Mouse (Mus musculus): ENCODE data around the gene Syt8. TPM values are rescaled to one million over a fixed set of nuclear protein-coding genes. Genes with fewer than 3 reads are reported as not detected.
A peak's percentile ranks its signal among the peaks of the same experiment; 100 is the strongest.
"Not testable (repeated sequence)": the region's sequence is repeated elsewhere in the genome, so short reads cannot be mapped to it uniquely, and the experiment has no call there.

The Syt8 gene
- polyA plus RNA-seq, 1 experiment from 2014 or later: 0.35 TPM

DNA sequence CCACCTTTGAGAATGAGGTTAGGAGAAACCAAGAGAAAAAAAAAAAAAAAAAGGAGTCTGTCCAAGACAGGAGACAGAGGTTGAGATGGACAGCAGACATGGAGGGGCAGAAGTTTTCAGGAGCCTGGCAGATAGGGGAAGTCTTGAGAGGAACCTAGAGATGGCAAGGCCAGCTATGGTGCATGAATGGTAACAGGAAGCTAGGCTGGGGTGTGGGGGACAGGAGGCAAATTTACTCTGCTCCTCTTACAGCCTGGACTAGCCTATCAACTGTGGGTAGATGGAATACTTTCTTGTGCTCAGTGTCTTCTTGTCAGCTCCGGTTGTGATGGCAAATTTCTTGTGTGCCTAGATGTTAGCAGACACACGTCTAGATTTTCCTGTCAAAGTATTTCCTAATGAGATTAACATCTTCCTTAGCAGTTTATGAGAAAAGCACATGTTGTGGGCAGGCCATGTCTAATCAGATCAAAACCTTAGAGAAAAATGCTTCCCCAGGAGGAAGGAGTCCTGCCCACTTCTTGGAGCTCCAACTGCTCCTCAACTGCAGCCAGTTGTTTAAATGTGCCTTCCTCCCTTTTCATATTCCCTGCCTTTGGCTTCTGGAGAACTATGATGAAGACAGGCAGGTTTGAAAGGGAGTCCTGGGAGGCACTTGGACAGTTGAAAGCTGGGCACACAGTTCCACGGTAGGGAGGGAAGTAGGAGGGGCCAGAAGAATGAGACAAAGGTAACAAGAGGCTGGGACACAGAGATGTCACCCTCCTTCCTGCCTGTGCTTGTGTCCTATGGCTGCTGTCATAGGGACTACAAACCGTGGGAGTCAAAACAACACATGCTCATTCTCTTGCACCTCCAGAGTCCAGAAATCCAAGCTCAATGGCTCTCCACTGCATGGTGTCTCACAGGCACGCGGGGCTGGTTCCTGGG, 40.1 kb upstream of the Syt8 start:
- 69% methylated on average over 6 of the region's 6 CpGs for WGBS
- H3K9me3 ChIP-seq: no peaks in the 10 kb centered on the region
- ATAC-seq (ENCODE audit: insufficient number of reproducible peaks, insufficient read depth, low FRiP score, low TSS enrichment): no peak

DNA sequence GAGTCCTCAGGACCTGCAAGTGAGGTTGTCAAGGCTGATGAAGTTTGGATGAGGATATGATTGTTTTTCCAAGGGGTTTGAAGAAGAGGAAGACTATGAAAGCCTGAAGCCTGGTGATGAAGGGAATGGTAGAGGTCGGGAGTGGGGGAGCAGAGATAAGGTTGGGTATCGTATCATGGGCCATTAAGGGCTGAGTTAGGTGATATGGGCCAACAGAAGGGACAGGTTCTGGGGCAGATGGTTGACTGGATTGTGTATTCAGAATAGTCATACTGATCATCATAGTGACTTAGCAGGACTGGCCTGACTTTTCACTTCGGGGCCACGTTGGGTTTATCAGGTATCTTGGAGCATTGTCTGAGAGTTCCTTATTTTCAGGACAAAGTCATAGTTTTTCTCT, 39.2 kb upstream of the Syt8 start:
- 86% methylated on average over 4 of the region's 4 CpGs for WGBS
- Histone ChIP-seq H3K9ac (no peak overlapping the region), H3K9me3 (no peaks in the 10 kb centered on the region), H3K36me3 (no peaks in the 10 kb centered on the region), H3K4me3 (no peak overlapping the region), H3K27me3 (no peaks in the 10 kb centered on the region), H3K27ac (no peak overlapping the region), H3K4me1 (peaks cover 3% of the 10 kb centered on the region; the same call in 1 of the 2 replicates), H3K4me2 (replicated peaks) (no peak overlapping the region)
- no peak for ATAC-seq (ENCODE audit: insufficient number of reproducible peaks, insufficient read depth, low FRiP score, low TSS enrichment)

More for the DNA sequence above, 40.1 kb upstream of the Syt8 start:
- no peak overlapping the region for H3K9ac ChIP-seq
- H3K4me1 ChIP-seq: no peaks in the 10 kb centered on the region
- H3K27me3 ChIP-seq: no peaks in the 10 kb centered on the region
- H3K27ac ChIP-seq: no peak overlapping the region
- H3K4me2 ChIP-seq (replicated peaks): no peak overlapping the region
- no peaks in the 10 kb centered on the region for H3K36me3 ChIP-seq
- no peak overlapping the region for H3K4me3 ChIP-seq

DNA sequence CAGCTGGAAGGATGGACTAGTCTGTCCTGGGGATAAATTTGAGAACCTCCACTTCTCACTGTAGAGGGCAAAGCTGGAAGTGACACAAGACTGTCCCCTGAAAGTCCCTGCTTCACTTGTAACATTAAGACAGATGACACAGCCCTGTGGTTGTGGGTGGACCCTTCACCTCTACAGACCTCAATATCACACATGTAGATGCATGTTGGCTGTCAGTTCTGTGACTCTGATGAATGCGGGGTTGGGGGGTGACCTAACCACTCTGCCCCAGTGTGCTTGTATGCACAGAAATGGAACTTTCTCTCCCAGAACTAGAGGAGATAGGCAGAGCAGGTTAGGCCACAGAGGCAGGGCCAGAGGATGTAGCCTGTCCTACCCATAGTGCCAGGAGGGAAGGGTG, 38.0 kb upstream of the Syt8 start:
- Histone ChIP-seq H3K36me3 (no peaks in the 10 kb centered on the region), H3K4me2 (replicated peaks) (no peak overlapping the region), H3K9me3 (no peaks in the 10 kb centered on the region), H3K9ac (no peak overlapping the region), H3K27me3 (no peaks in the 10 kb centered on the region), H3K27ac (no peak overlapping the region), H3K4me3 (no peak overlapping the region), H3K4me1 (peaks cover 11% of the 10 kb centered on the region)
- WGBS: 86% methylated on average over 1 of the region's 1 CpGs
- no peak for ATAC-seq (ENCODE audit: insufficient number of reproducible peaks, insufficient read depth, low FRiP score, low TSS enrichment)

DNA sequence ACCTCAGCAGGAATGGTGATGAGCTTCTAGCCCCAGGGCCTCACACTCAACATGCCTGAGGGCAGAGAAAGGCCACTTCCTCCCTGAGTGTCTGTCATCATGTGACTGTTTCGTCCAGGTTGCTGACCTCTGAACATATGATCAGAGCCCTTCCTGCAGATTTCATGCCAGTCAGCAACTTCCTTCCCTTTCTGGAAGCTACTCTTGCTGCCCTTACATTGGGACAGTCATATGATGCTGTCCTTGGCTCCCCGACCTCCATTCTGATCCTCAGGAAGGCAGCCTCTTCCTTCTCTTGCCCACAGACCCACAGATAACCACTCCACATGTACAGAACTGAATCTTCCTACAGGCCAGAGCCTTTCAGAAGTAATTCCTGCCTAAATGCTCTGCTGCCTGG, 36.6 kb upstream of the Syt8 start:
- H3K4me2 ChIP-seq (replicated peaks): no peak overlapping the region
- H3K27ac ChIP-seq: no peak overlapping the region
- WGBS: 36% methylated on average over 2 of the region's 2 CpGs
- H3K4me1 ChIP-seq: peaks cover 11% of the 10 kb centered on the region
- H3K36me3 ChIP-seq: no peaks in the 10 kb centered on the region
- H3K9me3 ChIP-seq: no peaks in the 10 kb centered on the region
- H3K9ac ChIP-seq: no peak overlapping the region
- no peak for ATAC-seq (ENCODE audit: insufficient number of reproducible peaks, insufficient read depth, low FRiP score, low TSS enrichment)
- no peaks in the 10 kb centered on the region for H3K27me3 ChIP-seq
- H3K4me3 ChIP-seq: no peak overlapping the region

DNA sequence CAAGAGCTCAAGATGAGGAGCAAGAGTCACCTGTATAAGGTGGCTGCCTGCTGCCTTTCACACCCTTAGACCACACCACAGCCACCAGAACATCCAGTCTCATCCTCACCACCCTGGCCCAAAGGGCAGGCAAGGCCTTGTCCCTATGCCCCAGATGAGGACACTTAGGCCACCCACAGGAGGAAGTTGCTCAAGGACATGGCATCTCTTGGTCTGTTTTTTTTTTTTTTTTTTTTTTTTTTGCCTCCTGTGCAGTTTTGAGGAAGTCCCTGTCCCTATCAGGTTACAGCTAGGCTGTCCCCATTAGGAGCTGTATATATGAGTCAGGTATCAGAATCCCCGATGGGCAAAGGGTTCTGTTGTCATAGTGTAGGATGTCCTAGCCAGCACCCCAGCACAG, 35.4 kb upstream of the Syt8 start:
- Histone ChIP-seq H3K4me3 (no peak overlapping the region), H3K27me3 (no peaks in the 10 kb centered on the region), H3K4me2 (replicated peaks) (no peak overlapping the region), H3K36me3 (no peaks in the 10 kb centered on the region), H3K4me1 (peaks cover 11% of the 10 kb centered on the region), H3K27ac (no peak overlapping the region), H3K9me3 (no peaks in the 10 kb centered on the region), H3K9ac (no peak overlapping the region)
- ATAC-seq (ENCODE audit: insufficient number of reproducible peaks, insufficient read depth, low FRiP score, low TSS enrichment): no peak
- 71% methylated on average over 1 of the region's 1 CpGs for WGBS

DNA sequence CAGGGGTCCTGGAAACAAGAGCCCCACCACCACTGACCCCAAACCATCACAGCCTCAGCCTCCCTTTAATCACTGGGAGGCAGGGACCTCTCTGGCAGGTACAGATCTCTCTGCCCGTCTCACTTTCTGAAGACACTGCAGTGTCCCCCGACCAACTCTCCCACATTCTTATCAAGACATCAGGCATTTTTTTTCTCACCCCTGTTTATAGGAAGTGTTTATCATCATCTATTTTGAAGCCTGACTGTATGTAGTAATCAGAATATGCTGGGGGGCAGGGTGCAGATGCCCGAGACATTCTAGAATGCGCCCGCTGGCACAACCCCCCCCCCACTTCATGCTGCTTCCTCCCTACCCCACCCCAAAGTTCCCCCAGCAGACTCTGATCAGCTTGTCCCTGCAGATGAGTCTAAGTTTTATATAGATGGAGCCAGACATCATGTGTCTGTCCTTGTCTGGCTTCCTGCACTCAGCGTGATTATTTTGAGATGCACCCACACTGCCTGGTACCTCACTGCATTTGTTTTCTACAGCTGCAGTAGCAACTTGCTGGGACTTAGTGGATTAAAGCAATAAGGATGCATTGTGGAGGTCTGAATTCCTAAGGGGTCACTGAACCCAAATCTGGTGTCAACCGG, 34.4 kb upstream of the Syt8 start:
- Histone ChIP-seq H3K9me3 (no peaks in the 10 kb centered on the region), H3K27ac (0 out of 2 replicates have a peak overlapping the region, but pooled peaks have one; percentile 6), H3K36me3 (no peaks in the 10 kb centered on the region), H3K27me3 (no peaks in the 10 kb centered on the region), H3K9ac (no peak overlapping the region), H3K4me1 (peaks cover 11% of the 10 kb centered on the region), H3K4me3 (no peak overlapping the region), H3K4me2 (replicated peaks) (no peak overlapping the region)
- WGBS: 65% methylated on average over 7 of the region's 7 CpGs
- peak; percentile 43; the same call in 1 of the 2 replicates for ATAC-seq (ENCODE audit: insufficient number of reproducible peaks, insufficient read depth, low FRiP score, low TSS enrichment)

DNA sequence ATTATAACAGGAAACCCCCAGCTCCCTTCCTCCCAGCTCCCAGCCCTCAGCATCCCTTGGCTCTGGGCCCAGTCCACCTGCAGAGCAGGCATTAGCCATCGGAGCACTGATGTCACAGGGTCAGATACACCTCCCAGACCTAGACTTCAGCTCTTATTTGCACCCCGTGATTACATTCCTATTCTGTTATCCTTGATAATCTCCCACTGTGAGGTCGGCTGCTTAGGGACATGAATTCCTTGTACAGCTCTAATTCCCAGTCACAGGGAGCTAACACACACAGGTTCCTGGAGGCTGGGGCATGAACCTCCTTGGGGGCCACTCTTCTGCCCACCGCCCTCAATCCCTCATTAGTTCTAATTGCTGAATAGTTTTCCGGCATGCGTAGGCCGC, 33.9 kb upstream of the Syt8 start:
- 41% methylated on average over 7 of the region's 7 CpGs for WGBS
- Histone ChIP-seq H3K27ac (0 out of 2 replicates have a peak overlapping the region, but pooled peaks have one; percentile 6), H3K4me3 (no peak overlapping the region), H3K4me2 (replicated peaks) (no peak overlapping the region), H3K36me3 (no peaks in the 10 kb centered on the region), H3K27me3 (no peaks in the 10 kb centered on the region), H3K4me1 (peaks cover 11% of the 10 kb centered on the region), H3K9ac (no peak overlapping the region), H3K9me3 (no peaks in the 10 kb centered on the region)
- ATAC-seq (ENCODE audit: insufficient number of reproducible peaks, insufficient read depth, low FRiP score, low TSS enrichment): peak; percentile 73; the same call in 1 of the 2 replicates

DNA sequence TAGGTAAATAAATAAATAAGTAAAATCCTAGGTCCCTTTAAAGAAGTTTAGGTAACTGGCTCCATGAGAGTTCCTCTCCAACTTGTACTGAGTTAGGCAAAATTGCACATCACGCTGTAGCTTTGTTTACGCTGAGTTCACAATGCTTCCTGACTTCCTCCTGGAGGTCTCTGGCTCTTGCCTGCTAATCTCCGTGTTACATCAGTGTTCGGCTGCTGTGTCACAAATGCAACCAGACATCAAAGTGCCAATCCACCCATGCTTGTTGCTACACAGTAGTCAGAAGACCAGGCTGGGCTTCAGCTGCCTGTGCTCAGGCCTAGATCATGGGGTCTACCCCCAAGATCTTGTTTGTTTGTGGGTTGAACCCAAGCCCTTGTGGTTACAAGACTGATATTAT, 31.1 kb upstream of the Syt8 start:
- WGBS: 78% methylated on average over 4 of the region's 4 CpGs
- Histone ChIP-seq H3K4me2 (replicated peaks) (no peak overlapping the region), H3K4me1 (peaks cover 11% of the 10 kb centered on the region), H3K4me3 (no peak overlapping the region), H3K36me3 (no peaks in the 10 kb centered on the region), H3K9ac (no peak overlapping the region), H3K27me3 (no peaks in the 10 kb centered on the region), H3K27ac (no peak overlapping the region), H3K9me3 (no peaks in the 10 kb centered on the region)
- ATAC-seq (ENCODE audit: insufficient number of reproducible peaks, insufficient read depth, low FRiP score, low TSS enrichment): no peak

DNA sequence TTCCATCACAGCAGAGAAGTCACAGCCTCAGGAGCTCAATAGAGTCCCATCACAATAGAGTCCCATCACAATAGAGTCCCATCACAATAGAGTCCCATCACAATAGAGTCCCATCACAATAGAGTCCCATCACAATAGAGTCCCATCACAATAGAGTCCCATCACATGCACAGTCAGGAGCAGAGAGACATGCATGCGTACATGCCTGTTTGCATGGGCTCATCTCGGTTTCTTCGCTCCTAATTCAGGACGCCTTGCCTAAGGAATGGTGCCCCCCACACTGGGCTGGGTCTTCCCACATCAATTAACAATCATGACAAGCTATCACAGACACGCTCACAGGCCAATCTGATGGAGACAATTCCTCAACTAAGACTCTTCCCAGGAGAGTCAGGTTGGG, 29.5 kb upstream of the Syt8 start:
- H3K9ac ChIP-seq; H3K36me3 ChIP-seq; H3K27ac ChIP-seq; H3K27me3 ChIP-seq; ATAC-seq (ENCODE audit: insufficient number of reproducible peaks, insufficient read depth, low FRiP score, low TSS enrichment); H3K9me3 ChIP-seq; H3K4me3 ChIP-seq; H3K4me2 ChIP-seq (replicated peaks): not testable (repeated sequence)
- 88% methylated on average over 5 of the region's 5 CpGs for WGBS
- peaks cover 11% of the 10 kb centered on the region for H3K4me1 ChIP-seq

DNA sequence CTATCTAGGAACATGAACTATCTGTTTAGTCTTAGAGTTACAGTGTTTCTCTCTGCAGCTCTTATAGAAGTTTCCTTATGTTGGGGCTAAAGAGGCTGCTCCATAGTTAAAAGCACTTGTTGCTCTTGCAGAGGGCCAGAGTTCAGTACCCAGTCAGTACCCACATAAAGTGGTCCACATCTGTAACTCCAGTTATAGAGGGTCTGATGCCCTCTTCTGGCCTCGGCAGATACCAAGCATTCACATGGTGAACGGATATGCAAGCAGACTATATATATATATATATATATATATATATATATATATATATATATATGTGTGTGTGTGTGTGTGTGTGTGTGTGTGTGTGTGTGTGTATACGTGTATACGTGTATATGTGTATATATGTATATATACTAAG, 26.7 kb upstream of the Syt8 start:
- no peak overlapping the region for H3K9ac ChIP-seq
- ATAC-seq (ENCODE audit: insufficient number of reproducible peaks, insufficient read depth, low FRiP score, low TSS enrichment): no peak
- H3K4me3 ChIP-seq: no peak overlapping the region
- 71% methylated on average over 4 of the region's 4 CpGs for WGBS
- H3K4me2 ChIP-seq (replicated peaks): no peak overlapping the region
- H3K27ac ChIP-seq: no peak overlapping the region
- no peaks in the 10 kb centered on the region for H3K27me3 ChIP-seq
- H3K9me3 ChIP-seq: no peaks in the 10 kb centered on the region
- no peaks in the 10 kb centered on the region for H3K36me3 ChIP-seq
- no peaks in the 10 kb centered on the region for H3K4me1 ChIP-seq

DNA sequence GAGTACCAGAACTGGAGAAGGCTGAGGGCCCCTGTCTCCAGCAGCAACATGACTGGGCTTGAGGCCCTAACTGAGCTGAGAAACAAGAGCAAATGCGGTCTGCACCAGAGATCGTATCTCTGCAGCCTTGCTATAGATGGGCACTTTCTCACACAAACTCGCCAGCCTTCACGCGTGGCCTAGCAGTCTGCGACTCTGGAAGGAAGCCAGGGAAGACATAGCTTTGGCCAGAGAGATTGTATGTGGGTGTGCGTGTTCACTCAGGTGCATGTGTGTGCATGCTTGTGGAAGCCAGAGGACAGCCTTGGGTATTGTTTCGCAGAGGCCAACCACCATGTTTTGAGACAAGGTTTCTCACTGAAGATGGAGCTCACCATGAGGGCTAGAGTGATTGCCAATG, 26.0 kb upstream of the Syt8 start:
- no peak overlapping the region for H3K9ac ChIP-seq
- H3K27ac ChIP-seq: no peak overlapping the region
- no peaks in the 10 kb centered on the region for H3K9me3 ChIP-seq
- no peak overlapping the region for H3K4me3 ChIP-seq
- no peaks in the 10 kb centered on the region for H3K27me3 ChIP-seq
- no peaks in the 10 kb centered on the region for H3K4me1 ChIP-seq
- no peak overlapping the region for H3K4me2 ChIP-seq (replicated peaks)
- no peak for ATAC-seq (ENCODE audit: insufficient number of reproducible peaks, insufficient read depth, low FRiP score, low TSS enrichment)
- WGBS: 93% methylated on average over 8 of the region's 8 CpGs
- H3K36me3 ChIP-seq: no peaks in the 10 kb centered on the region

DNA sequence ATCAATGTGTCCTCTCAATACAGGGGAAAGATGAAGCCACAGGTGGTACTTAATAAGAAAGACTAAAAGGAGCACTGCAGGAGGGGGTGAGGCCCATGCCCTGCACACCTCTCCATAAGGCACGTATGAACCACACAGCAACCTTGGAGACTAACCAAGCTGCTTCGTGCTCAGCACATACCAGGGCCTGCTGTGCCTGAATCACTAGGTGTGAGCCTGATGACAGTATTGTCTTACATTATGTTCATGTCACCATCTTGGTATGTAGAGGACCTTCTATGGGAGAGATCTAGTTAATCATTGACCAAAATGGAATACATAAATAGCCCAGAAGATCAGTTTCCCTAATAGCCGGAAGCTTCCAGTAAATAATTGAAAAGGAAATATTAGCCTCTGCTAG, 25.0 kb upstream of the Syt8 start:
- no peak for ATAC-seq (ENCODE audit: insufficient number of reproducible peaks, insufficient read depth, low FRiP score, low TSS enrichment)
- Histone ChIP-seq H3K36me3 (no peaks in the 10 kb centered on the region), H3K9me3 (no peaks in the 10 kb centered on the region), H3K4me2 (replicated peaks) (no peak overlapping the region), H3K9ac (no peak overlapping the region), H3K4me1 (no peaks in the 10 kb centered on the region), H3K27ac (no peak overlapping the region), H3K27me3 (no peaks in the 10 kb centered on the region), H3K4me3 (no peak overlapping the region)
- WGBS: 83% methylated on average over 3 of the region's 3 CpGs
